Mouse (Mus musculus): ENCODE results near the gene Ldlrad1.

GRCm38 (mm10) chr4:107207016-107207415 is 2.0 kb upstream of the Ldlrad1 start:
- TF ChIP-seq CTCF (IDR thresholded peaks at IDR 0.05; ENCODE audit: low read depth, low read length): no peak
- TF ChIP-seq GATA1 (IDR thresholded peaks at IDR 0.05; ENCODE audit: borderline replicate concordance, low read length): no peak
- no peak for TF ChIP-seq GATA2 (IDR thresholded peaks at IDR 0.05; ENCODE audit: borderline replicate concordance, low read depth, low read length)
- TF ChIP-seq TAL1 (conservative IDR thresholded peaks at IDR 0.05; ENCODE audit: low read depth, low read length): no peak
- no peak for TF ChIP-seq POLR2AphosphoS5 (IDR thresholded peaks at IDR 0.05; ENCODE audit: insufficient replicate concordance, low read depth, low read length)

All from G1E (cell line).